Mouse (Mus musculus): ENCODE results near the gene Cldn12.

The Cldn12 gene

DNA sequence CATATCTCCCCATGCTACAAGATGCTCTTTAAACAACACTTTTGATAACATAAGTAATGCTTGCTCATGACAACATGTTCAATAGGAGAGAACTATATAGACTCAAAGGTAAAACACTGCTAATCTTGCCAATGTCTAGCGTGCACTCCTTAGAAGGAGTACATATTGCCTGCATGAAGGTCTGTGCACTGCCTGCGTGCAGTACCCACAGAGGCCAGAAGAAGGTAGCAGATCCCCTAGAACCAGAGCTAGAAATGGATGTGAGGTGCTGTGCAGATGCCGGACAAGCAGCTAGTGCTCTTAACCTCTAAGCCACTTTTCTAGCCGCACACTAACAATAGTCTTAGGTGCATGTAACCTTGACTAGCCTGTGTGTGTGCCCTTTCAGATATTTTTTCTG lies 22.6 kb downstream of the Cldn12 start:
- DNase-seq, result no peak

DNA sequence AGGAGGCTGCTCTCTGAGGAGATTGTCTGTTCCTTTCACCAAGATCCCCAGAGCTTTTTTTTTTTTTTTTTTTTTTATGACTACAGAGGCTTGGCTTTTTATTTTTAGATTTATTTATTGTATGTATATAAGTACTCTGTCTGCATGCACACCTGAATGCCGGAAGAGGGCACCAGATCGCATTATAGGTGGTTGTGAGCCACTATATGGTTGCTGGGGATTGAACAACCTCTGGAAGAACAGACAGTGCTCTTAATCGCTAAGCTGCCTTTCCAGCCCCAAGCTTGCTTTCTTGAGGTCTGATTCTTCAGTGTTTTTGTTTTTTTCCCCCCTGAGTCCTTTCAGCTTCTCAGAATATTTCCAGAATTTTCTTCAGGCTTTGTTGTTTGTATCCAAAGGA lies 28.7 kb downstream of the Cldn12 start:
- no peak for DNase-seq

DNA sequence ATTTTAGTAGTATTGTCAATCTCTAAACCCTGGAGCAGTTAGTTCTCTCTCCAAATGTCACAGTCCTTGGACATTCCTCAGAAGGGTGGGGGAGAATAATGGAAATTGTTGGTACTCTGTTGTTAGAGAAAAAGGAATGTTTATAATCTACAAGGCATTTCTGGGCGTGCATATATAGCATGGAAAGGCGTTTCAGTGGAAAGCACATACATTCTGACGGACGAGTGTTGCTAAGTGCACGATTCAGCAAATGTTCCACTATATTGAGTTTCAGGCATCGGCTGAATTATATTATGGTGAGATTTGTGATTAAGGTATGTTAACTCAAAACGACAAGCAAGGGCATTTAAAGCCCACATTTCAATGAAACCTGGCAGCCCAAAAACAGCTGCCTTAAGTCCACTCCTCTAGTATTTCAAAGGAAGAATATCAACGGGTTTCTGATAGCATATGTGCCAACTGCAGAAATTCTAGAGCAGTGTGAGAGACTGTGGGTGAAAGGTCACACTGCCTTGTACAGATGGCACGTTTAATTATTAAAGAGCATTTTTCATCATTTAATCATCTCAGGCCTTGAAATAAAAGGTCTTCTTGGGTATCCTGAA lies 31.4 kb downstream of the Cldn12 start:
- DNase-seq, result no peak

DNA sequence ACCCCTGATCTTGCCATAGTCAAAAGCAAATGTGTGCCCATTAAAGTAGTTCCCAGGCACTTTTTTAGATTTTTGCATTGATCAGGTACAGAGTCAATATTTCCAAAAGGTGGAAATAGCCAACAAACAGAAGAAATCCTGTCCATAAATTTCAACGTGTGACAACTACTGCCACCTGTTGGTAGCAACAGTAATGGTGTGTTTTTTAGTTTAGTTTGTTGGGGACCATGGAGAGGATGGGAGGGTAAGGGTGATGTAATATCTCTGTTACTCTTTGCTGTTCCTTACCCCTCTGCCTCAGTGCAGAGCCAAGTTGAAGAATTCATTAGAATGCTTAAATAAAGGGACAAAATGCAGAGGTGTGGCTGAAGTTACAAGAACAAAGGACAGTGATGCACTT lies 33.1 kb downstream of the Cldn12 start:
- DNase-seq, result no peak

DNA sequence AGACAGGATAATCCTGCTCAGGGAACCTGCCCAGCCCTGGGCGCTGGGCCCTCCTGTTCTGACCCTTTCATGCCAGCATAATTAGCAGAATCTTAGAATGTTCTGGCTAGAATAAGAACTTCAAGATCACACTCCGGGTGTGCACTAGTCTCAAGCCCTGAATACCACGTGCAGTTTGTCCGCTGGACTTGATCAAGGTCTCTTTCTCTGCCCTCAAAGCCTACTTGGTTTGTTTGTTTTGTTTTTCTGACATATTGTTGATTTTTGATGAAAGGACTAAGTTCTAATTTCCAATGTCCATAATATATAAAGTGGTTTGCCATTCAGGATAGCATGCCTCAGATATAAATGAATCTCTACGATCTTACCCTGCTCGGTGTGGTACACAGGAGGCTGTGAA lies 35.7 kb downstream of the Cldn12 start, which contains the start of gene 1700015F17Rik:
TSS of gene 1700015F17Rik (minus strand) at position 101 of the 400 bp plus-strand sequence.
- DNase-seq, result no peak

DNA sequence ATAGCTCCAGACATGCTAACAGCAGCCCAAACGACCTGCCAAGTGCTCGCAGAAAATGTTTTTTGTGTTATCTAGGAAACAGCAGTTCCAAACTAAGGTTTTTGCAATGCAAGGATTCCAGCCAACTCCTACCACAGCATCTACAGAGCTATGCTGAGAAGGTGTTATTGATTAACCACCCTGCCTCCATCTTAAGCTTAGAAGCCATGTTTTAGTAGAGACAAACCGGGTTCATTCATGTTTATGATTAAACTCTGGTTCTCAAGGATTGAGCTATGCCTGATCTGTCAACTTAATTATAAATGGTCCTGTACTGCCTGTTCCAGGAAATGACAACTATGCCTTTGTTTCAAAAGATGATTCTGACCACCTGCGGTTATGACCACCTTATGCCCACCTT lies 38.6 kb downstream of the Cldn12 start:
- DNase-seq, result no peak

DNA sequence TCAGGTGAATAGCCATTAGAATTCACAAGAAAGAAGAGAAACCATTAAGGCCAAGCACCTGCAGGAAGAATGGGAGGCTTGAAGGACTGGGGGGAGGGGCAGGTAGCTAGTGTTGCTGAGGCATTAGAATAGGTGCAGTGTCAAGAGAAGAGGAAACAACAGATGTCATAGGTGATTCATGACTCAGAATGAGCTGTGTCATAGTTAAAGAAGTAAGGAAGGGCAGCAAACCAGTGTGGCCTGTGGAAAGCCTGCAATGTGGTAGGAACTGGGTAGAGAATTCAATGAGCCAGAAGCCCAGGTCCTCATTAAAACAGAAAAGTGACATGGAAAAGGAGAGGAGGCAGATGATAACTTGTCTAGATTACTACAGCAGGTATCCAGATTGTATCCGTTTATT lies 49.5 kb downstream of the Cldn12 start:
- no peak for DNase-seq

All from spleen, adult 18-20 months (tissue).